Mouse (Mus musculus): ENCODE results near the gene Cpxm1. TPM values are rescaled to one million over a fixed set of nuclear protein-coding genes. Genes with fewer than 3 reads are reported as not detected.

Cpxm1 gene
- polyA plus RNA-seq, 1 experiment from 2014 or later: 26.3 TPM

DNA sequence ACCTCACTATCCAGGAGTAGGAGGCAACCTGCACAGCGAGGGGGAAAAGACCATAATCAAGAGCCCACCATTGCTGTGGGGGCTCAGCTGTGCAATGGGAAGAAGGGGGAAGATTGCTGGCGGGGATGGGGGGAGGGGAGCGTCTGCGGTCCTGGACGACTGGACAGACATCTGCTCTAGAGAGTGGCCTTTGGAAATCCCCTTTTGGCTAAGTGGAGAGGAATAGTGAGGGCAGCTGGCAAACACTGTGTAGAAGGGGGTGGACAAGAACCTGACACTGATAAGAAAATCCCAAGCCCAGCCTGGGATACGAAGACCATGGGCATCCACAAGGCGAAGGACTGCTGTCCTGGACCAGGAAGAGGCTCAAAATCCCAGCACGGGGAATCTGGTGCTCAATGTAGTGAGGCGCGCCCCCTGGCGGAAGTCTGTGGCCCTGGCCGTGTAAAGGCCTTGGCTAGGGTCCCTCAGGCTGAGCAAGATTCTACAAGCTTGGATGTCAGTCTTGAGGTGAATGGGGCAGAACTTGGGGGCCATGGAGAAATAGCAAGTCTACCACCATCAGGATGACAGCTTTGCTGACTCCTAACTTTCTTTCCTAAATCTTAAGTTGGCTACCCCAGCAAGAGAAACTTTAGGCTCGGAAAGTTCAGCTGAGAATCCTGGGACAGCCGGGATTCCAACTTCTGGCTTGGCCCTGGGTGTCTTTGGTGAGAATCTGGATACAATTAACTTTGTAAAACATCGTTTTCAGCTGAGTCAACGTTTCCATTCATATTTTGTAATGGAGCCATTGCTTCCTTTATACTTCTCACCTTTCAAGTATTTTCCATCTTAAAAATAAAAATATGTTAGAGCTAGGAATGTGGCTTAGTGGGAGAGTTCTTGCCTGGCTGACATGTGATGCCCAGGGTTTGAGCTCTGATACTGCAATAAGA is 14.5 kb upstream of the Cpxm1 start:
- Histone ChIP-seq H3K9ac (ENCODE audit: low read depth, low read length) (no peak overlapping the region), H3K9me3 (ENCODE audit: control insufficient read depth, low read length) (no peaks in the 10 kb centered on the region), H3K36me3 (ENCODE audit: control insufficient read depth, insufficient read depth, low read length) (no peaks in the 10 kb centered on the region), H3K27ac (ENCODE audit: low read depth, low read length) (no peak overlapping the region), H3K4me2 (no peak overlapping the region), H3K4me3 (ENCODE audit: low read depth, low read length) (no peak overlapping the region), H3K27me3 (replicated peaks; ENCODE audit: control insufficient read depth, insufficient read depth, low read length) (no peaks in the 10 kb centered on the region), H3K4me1 (replicated peaks; ENCODE audit: control insufficient read depth, insufficient read depth, low read length) (no peaks in the 10 kb centered on the region)
- ATAC-seq (replicated peaks; ENCODE audit: low FRiP score) (peak; percentile 36; the same call in 1 of the 2 replicates), DNase-seq (ENCODE audit: low spot score) (peak; percentile 74)
- 36% methylated on average over 16 of the region's 16 CpGs for WGBS

DNA sequence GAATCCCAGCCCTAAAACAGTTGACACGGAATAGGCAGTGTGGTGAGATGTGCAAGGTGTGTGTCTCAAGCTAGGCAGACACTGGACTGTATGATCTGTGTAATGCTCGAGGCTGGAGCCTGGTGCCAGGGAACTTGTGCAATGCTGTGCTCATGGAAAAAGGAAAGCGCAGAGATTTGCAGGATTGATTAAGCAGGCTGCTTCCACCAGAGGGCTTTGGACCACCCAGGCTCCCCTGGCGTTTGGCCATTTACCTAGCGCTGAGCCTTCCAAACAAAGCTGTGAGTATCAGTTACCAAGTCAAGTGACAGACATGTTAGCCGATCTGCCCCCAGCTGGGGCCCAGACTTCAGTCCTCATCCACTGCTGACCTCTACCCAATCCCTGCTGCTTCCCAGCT is 10.8 kb upstream of the Cpxm1 start:
- WGBS: 29% methylated on average over 6 of the region's 6 CpGs
- H3K27me3 ChIP-seq (replicated peaks; ENCODE audit: control insufficient read depth, insufficient read depth, low read length): no peaks in the 10 kb centered on the region
- H3K27ac ChIP-seq (ENCODE audit: low read depth, low read length): no peak overlapping the region
- no peak overlapping the region for H3K4me3 ChIP-seq (ENCODE audit: low read depth, low read length)
- ATAC-seq (replicated peaks; ENCODE audit: low FRiP score) (no peak), DNase-seq (ENCODE audit: low spot score) (no peak)
- H3K4me2 ChIP-seq: no peak overlapping the region
- H3K4me1 ChIP-seq (replicated peaks; ENCODE audit: control insufficient read depth, insufficient read depth, low read length): no peaks in the 10 kb centered on the region
- no peak overlapping the region for H3K9ac ChIP-seq (ENCODE audit: low read depth, low read length)
- no peaks in the 10 kb centered on the region for H3K36me3 ChIP-seq (ENCODE audit: control insufficient read depth, insufficient read depth, low read length)
- H3K9me3 ChIP-seq (ENCODE audit: control insufficient read depth, low read length): no peaks in the 10 kb centered on the region

DNA sequence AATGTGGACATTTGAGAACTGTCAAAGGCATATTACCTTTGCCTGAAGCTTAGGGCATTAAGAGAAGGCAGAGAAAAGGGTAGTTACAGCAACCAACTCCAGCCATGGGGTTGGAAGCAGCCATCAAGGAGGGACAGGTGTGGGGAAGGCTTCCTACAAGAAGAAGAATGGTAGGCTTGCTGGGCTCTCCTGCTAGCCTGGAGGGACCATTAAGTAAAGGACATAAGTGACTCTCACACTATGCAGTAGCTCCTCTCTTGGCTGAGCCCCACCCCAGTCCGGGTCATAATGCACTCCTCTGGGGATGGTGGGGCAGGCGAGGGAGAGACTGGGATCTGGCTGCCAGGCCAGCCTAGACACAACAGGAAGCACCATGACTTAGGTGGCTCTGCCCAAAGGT is 8.8 kb upstream of the Cpxm1 start, which contains the start of gene Tmem239:
Gene Tmem239, plus strand, starts transcription at position 301 of the 400 bp plus-strand sequence.
- Histone ChIP-seq H3K27me3 (replicated peaks; ENCODE audit: control insufficient read depth, insufficient read depth, low read length) (no peaks in the 10 kb centered on the region), H3K36me3 (ENCODE audit: control insufficient read depth, insufficient read depth, low read length) (no peaks in the 10 kb centered on the region), H3K9me3 (ENCODE audit: control insufficient read depth, low read length) (no peaks in the 10 kb centered on the region), H3K9ac (ENCODE audit: low read depth, low read length) (no peak within 1 kb of the TSS), H3K4me3 (ENCODE audit: low read depth, low read length) (no peak within 1 kb of the TSS), H3K27ac (ENCODE audit: low read depth, low read length) (no peak within 1 kb of the TSS), H3K4me2 (no peak within 1 kb of the TSS), H3K4me1 (replicated peaks; ENCODE audit: control insufficient read depth, insufficient read depth, low read length) (no peaks in the 10 kb centered on the region)
- ATAC-seq (replicated peaks; ENCODE audit: low FRiP score) (no peak), DNase-seq (ENCODE audit: low spot score) (no peak)
- WGBS: 84% methylated on average over 2 of the region's 2 CpGs

DNA sequence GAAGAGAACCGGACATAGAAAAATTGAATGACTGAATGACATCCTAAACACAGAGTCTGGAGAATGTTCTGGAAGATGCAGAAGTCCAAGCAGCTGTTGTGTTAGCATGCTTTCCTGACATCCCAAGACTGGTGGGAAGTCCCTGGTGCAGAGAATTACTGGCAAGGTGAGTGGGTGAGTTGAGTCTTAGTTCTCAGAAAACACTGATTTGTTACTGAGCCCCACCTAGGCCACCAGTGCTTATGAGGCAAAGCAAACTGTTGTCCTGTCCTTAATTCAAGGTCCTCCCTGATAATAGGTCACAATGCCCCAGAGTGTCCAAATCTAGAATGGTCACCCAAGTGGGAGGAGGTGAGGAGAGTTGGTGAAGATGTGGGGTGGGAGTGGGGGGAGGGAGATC is 7.6 kb upstream of the Cpxm1 start, which contains the start of the genes Gm28372 and 1700020A23Rik:
Gene Gm28372, plus strand, starts transcription at position 301 of the 400 bp plus-strand sequence.
Gene 1700020A23Rik, plus strand, starts transcription at position 321 of the 400 bp plus-strand sequence.
- Histone ChIP-seq H3K27me3 (replicated peaks; ENCODE audit: control insufficient read depth, insufficient read depth, low read length) (no peaks in the 10 kb centered on the region), H3K4me2 (no peak within 1 kb of the TSS), H3K9me3 (ENCODE audit: control insufficient read depth, low read length) (no peaks in the 10 kb centered on the region), H3K4me3 (ENCODE audit: low read depth, low read length) (no peak within 1 kb of the TSS), H3K9ac (ENCODE audit: low read depth, low read length) (no peak within 1 kb of the TSS), H3K27ac (ENCODE audit: low read depth, low read length) (no peak within 1 kb of the TSS), H3K4me1 (replicated peaks; ENCODE audit: control insufficient read depth, insufficient read depth, low read length) (no peaks in the 10 kb centered on the region), H3K36me3 (ENCODE audit: control insufficient read depth, insufficient read depth, low read length) (no peaks in the 10 kb centered on the region)
- DNase-seq (ENCODE audit: low spot score): no peak
- WGBS: 76% methylated on average over 1 of the region's 1 CpGs
- ATAC-seq (replicated peaks; ENCODE audit: low FRiP score): no peak

DNA sequence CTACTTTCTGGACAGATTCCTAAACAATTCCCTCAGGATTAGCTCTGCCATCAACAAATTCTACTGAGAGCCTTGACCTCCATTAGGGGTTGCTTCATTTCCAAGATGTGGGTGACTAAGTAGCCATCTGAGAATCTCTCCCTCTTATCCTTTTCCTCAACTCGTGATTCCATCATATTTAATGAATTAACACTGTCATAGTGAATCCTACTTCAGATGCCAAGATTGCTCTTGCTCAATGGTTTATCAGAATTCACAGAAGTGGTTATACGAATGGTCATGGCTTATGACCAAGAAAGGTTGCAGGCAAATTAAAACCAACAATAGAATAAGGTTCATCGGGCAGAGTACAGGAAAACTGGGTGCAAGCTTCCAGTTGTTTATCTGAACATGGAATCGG is 4.5 kb upstream of the Cpxm1 start:
- 77% methylated on average over 4 of the region's 4 CpGs for WGBS
- no peaks in the 10 kb centered on the region for H3K36me3 ChIP-seq (ENCODE audit: control insufficient read depth, insufficient read depth, low read length)
- peaks cover 21% of the 10 kb centered on the region for H3K27me3 ChIP-seq (replicated peaks; ENCODE audit: control insufficient read depth, insufficient read depth, low read length)
- ATAC-seq (replicated peaks; ENCODE audit: low FRiP score) (no peak), DNase-seq (ENCODE audit: low spot score) (no peak)
- H3K4me3 ChIP-seq (ENCODE audit: low read depth, low read length): no peak overlapping the region
- no peaks in the 10 kb centered on the region for H3K9me3 ChIP-seq (ENCODE audit: control insufficient read depth, low read length)
- H3K4me2 ChIP-seq: no peak overlapping the region
- no peaks in the 10 kb centered on the region for H3K4me1 ChIP-seq (replicated peaks; ENCODE audit: control insufficient read depth, insufficient read depth, low read length)
- no peak overlapping the region for H3K9ac ChIP-seq (ENCODE audit: low read depth, low read length)
- H3K27ac ChIP-seq (ENCODE audit: low read depth, low read length): no peak overlapping the region

DNA sequence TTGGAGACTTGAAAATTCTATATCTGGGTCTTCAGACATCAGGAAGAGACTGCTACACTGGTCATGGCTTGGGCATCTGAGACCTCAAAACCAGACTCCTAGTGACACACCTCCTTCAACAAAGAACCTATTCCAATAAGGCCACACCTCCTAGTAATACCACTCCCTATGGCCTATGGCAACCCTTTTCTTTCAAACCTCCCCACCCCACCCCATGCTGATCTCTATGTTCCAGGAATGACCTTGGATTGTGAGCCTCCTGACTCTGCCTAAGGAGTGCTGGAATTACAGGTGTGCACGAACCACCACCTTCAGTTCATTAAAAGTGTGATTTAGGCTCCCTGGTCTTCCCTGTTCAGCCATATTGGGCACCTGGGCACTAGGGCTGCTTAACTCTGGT is 2.7 kb upstream of the Cpxm1 start:
- Histone ChIP-seq H3K27me3 (replicated peaks; ENCODE audit: control insufficient read depth, insufficient read depth, low read length) (peaks cover 28% of the 10 kb centered on the region), H3K4me1 (replicated peaks; ENCODE audit: control insufficient read depth, insufficient read depth, low read length) (no peaks in the 10 kb centered on the region; the same call in 1 of the 2 replicates), H3K36me3 (ENCODE audit: control insufficient read depth, insufficient read depth, low read length) (no peaks in the 10 kb centered on the region), H3K4me2 (no peak overlapping the region), H3K27ac (ENCODE audit: low read depth, low read length) (no peak overlapping the region), H3K9me3 (ENCODE audit: control insufficient read depth, low read length) (no peaks in the 10 kb centered on the region), H3K4me3 (ENCODE audit: low read depth, low read length) (no peak overlapping the region), H3K9ac (ENCODE audit: low read depth, low read length) (no peak overlapping the region)
- no peak for DNase-seq (ENCODE audit: low spot score)
- 92% methylated on average over 1 of the region's 1 CpGs for WGBS
- ATAC-seq (replicated peaks; ENCODE audit: low FRiP score): no peak

DNA sequence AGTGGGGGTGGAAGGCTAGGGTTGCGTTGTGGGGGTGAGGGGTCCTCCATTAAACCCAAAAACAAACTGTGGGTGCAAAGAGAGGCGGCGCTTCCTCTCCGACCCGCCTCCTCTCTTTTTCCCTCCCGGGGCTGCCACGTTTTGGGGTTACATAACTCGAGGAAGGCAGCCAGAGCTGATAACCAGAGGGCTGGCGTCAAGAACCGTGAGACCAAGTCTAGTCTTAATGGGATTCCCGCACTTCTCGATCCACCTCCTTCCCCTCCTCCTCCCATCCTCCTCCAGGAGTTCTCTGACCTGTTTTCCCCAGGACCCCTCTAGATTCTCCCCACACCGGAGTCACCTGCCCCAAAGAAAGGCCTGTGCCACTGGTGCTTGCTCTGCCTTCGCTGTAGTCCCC is 717 bp upstream of the Cpxm1 start:
- Histone ChIP-seq H3K27me3 (replicated peaks; ENCODE audit: control insufficient read depth, insufficient read depth, low read length) (peaks cover 28% of the 10 kb centered on the region), H3K4me3 (ENCODE audit: low read depth, low read length) (peak overlapping the region; percentile 54), H3K36me3 (ENCODE audit: control insufficient read depth, insufficient read depth, low read length) (peaks cover 4% of the 10 kb centered on the region; the same call in 1 of the 2 replicates), H3K4me1 (replicated peaks; ENCODE audit: control insufficient read depth, insufficient read depth, low read length) (no peaks in the 10 kb centered on the region; the same call in 1 of the 2 replicates), H3K9ac (ENCODE audit: low read depth, low read length) (no peak overlapping the region), H3K9me3 (ENCODE audit: control insufficient read depth, low read length) (no peaks in the 10 kb centered on the region), H3K4me2 (peak overlapping the region; percentile 74), H3K27ac (ENCODE audit: low read depth, low read length) (no peak overlapping the region)
- DNase-seq (ENCODE audit: low spot score) (no peak), ATAC-seq (replicated peaks; ENCODE audit: low FRiP score) (0 out of 2 replicates have a peak, but pooled peaks have one; percentile 15)
- 13% methylated on average over 14 of the region's 14 CpGs for WGBS

DNA sequence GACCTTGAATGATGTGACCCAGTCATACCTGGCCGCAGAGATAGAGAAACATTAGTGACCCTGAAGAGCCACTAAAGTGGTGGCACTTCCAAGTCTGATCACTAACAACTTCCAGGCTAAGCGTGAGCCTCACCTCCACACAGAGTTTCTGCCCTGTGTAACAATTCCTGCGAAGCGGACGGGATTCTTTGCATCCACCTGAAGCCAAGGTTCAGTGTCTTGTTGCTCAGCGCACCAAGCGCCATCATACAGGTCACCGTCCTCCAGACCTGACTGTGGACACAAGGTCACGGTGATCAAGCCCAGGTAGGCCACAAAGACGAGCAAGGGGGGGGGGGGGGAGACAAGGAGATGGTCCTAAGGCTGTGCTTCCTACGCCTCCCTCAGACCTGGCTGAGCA is 1.7 kb downstream of the Cpxm1 start:
- DNase-seq (ENCODE audit: low spot score) (no peak), ATAC-seq (replicated peaks; ENCODE audit: low FRiP score) (no peak)
- Histone ChIP-seq H3K27ac (ENCODE audit: low read depth, low read length) (no peak overlapping the region), H3K36me3 (ENCODE audit: control insufficient read depth, insufficient read depth, low read length) (peaks cover 4% of the 10 kb centered on the region; the same call in 1 of the 2 replicates), H3K4me3 (ENCODE audit: low read depth, low read length) (no peak overlapping the region), H3K27me3 (replicated peaks; ENCODE audit: control insufficient read depth, insufficient read depth, low read length) (peaks cover 28% of the 10 kb centered on the region), H3K4me2 (no peak overlapping the region), H3K9ac (ENCODE audit: low read depth, low read length) (no peak overlapping the region), H3K4me1 (replicated peaks; ENCODE audit: control insufficient read depth, insufficient read depth, low read length) (no peaks in the 10 kb centered on the region; the same call in 1 of the 2 replicates), H3K9me3 (ENCODE audit: control insufficient read depth, low read length) (no peaks in the 10 kb centered on the region)
- 87% methylated on average over 11 of the region's 11 CpGs for WGBS

All from liver, embryonic 11.5 days (tissue).